9 mouse cellular contexts compared by ENCODE assay signal in the genomic region with DNA sequence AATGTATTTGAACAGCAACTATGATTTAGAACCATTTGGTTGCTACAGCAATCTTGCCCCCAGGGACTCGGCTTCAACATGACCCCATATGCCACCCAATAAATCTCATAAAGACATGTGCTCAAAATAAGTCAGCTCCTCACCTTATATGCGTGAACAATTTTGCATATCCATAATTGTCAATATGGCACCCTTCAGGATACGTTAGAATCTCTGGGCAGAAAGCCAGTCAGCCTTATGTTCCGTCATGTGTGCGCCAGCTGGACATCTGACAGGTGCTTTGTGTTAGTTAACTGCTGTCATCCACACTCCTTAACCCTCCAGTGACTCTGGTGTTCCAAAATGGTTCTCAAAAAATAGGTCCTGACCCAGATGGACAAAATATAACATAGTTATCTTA.
A peak's percentile ranks its signal among the peaks of the same experiment; 100 is the strongest.
DNase-seq lines count a peak whose midpoint lies in the region; ATAC-seq lines count a peak whose summit lies in the region.
"Had no signal": no experiment of that assay in that cellular context is flagged by ENCODE, and none has a peak within 500 bp of the region (broad histone marks: within the 10 kb centered on the region; RNA-seq: fewer than 3 reads in every experiment).

No protein-coding gene starts in this region.

- ATAC-seq in megakaryocyte progenitor cell, adult 5-6 weeks (replicated peaks; ENCODE audit: poor library complexity): no peak

- peak; percentile 8 to 12 for DNase-seq in kidney, postnatal 4 days
- no peak for DNase-seq in kidney, postnatal 36 days
- DNase-seq in brain, embryonic 18.5 days (ENCODE audit: low read depth, low spot score): peak; percentile 47
- peak; percentile 33 for DNase-seq in embryo, embryonic 11 days
- DNase-seq in layer of hippocampus, postnatal 25 days (ENCODE audit: extremely low spot score in 1 of 2, low spot score in 1 of 2): peak; percentile 5 to 10
- DNase-seq in kidney, postnatal 10 days: no peak
- DNase-seq in yolk sac, embryonic 10.5 days (ENCODE audit: low spot score): no peak
- DNase-seq: kidney, adult 18-20 months had no signal

Comparison
In these comparisons a context has a peak if more than half of its experiments do, and no peak if none do; other contexts are left out.
1. DNase-seq: peak in kidney, postnatal 4 days (2 of 2), brain, embryonic 18.5 days (single experiment), embryo, embryonic 11 days (single experiment) and layer of hippocampus, postnatal 25 days (2 of 2); none in kidney, postnatal 36 days (0 of 2), kidney, postnatal 10 days (single experiment) and yolk sac, embryonic 10.5 days (single experiment).